Mouse (Mus musculus) hindbrain, embryonic 10.5 days (tissue): ENCODE measurements around the gene Papola. TPM values are rescaled to one million over a fixed set of nuclear protein-coding genes. Genes with fewer than 3 reads are reported as not detected.

Source experiments
- DNase-seq: peaks from one replicate; pipeline ENCODE4 v3.0.0-alpha.2; 2017; ENCODE audit warnings: low spot score
- H3K27ac ChIP-seq: fragments of 300-500 bp; sonication (generic); 2 replicates; pipeline ENCODE4 v1.5.1; 2016; ENCODE audit warnings: mild to moderate bottlenecking, moderate library complexity
- H3K27me3 ChIP-seq: fragments of 300-500 bp; sonication (generic); 2 replicates; pipeline ENCODE4 v1.6.1; 2016; ENCODE audit warnings: mild to moderate bottlenecking; ENCODE audit not compliant: poor library complexity, insufficient read depth, severe bottlenecking
- H3K36me3 ChIP-seq: fragments of 300-500 bp; sonication (generic); 2 replicates; pipeline ENCODE4 v1.6.1; 2016; ENCODE audit warnings: mild to moderate bottlenecking, moderate library complexity
- H3K4me1 ChIP-seq: fragments of 300-500 bp; sonication (generic); replicated peaks from 2 replicates; pipeline ENCODE4 v1.6.1; 2016; ENCODE audit warnings: mild to moderate bottlenecking
- H3K4me3 ChIP-seq: fragments of 300-500 bp; sonication (generic); 2 replicates; pipeline ENCODE4 v1.5.1; 2016; ENCODE audit warnings: mild to moderate bottlenecking, moderate library complexity
- H3K9me3 ChIP-seq: fragments of 300-500 bp; sonication (generic); 2 replicates; pipeline ENCODE4 v1.6.1; 2016; ENCODE audit warnings: mild to moderate bottlenecking, moderate library complexity
- WGBS: fragments of 180-500 bp; shearing (Covaris S2); methylation state at CpG from one replicate; pipeline ENCODE4 v1.1.7; 2016; 5-methylcytosine and 5-hydroxymethylcytosine counted together
- polyA plus RNA-seq: library from polyadenylated mRNA; unstranded; fragments of >200 nt; fragmentation: Nextera tagmentation; extraction: Ambion mirVana; gene quantifications from 2 replicates; pipeline ENCODE4 v1.2.1, GENCODE M21; 2016

Gene Papola
- polyA plus RNA-seq, 1 experiment from 2014 or later: 268 TPM

- Histone ChIP-seq H3K4me3 (no peak overlapping the region), H3K9me3 (peaks cover 14% of the 10 kb centered on the region), H3K27ac (no peak overlapping the region), H3K27me3 (peaks cover 37% of the 10 kb centered on the region), H3K36me3 (no peaks in the 10 kb centered on the region), H3K4me1 (peaks cover 25% of the 10 kb centered on the region)
- DNase-seq: no peak
- WGBS: 83% methylated on average over 13 of the region's 13 CpGs
Observed at GRCm38 (mm10) chr12:105876931-105877330, 92.4 kb downstream of the Papola start.

DNA sequence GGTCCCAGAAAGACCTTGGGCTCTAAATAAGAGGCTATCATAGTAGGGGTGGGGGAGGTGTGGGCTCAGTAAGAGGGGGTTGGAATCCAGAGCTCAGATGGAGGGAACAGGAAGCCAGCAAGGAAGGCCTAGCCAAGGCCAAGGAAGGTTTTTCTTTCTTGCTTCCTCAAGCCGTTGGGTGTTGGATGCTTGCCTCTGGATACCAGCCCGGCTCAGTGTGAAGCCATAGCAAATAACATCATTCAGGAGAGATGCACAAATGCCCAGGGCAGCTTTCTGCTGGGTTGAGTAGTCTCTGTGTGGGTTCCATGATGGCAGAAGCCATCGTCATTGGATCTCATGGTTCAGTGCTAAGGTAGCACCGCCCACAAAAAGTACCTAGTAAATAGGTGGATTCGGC lies 94.3 kb downstream of the Papola start:
- WGBS: 94% methylated on average over 5 of the region's 5 CpGs
- Histone ChIP-seq H3K9me3 (peaks cover 14% of the 10 kb centered on the region), H3K4me1 (peaks cover 25% of the 10 kb centered on the region), H3K27me3 (peaks cover 32% of the 10 kb centered on the region), H3K36me3 (no peaks in the 10 kb centered on the region), H3K4me3 (no peak overlapping the region), H3K27ac (no peak overlapping the region)
- DNase-seq: no peak

- peaks cover 12% of the 10 kb centered on the region; the same call in 1 of the 2 replicates for H3K27me3 ChIP-seq
- WGBS: 85% methylated on average over 12 of the region's 12 CpGs
- no peaks in the 10 kb centered on the region for H3K36me3 ChIP-seq
- no peak overlapping the region for H3K4me3 ChIP-seq
- DNase-seq: no peak
- H3K27ac ChIP-seq: no peak overlapping the region
- H3K9me3 ChIP-seq: peaks cover 13% of the 10 kb centered on the region
- H3K4me1 ChIP-seq: peaks cover 4% of the 10 kb centered on the region; the same call in 1 of the 2 replicates
Observed at GRCm38 (mm10) chr12:105883799-105884514, 99.5 kb downstream of the Papola start.

GRCm38 (mm10) chr12:105884515-105885323 lies 100.2 kb downstream of the Papola start:
- Histone ChIP-seq H3K4me3 (no peak overlapping the region), H3K4me1 (peaks cover 4% of the 10 kb centered on the region; the same call in 1 of the 2 replicates), H3K9me3 (peaks cover 5% of the 10 kb centered on the region; the same call in 1 of the 2 replicates), H3K27ac (no peak overlapping the region), H3K27me3 (peaks cover 12% of the 10 kb centered on the region; the same call in 1 of the 2 replicates), H3K36me3 (no peaks in the 10 kb centered on the region)
- 48% methylated on average over 22 of the region's 22 CpGs for WGBS
- no peak for DNase-seq

Other genes starting within 250 kb of the Papola start
- gene Bdkrb2, start 221.5 kb upstream of the Papola start, polyA plus RNA-seq: 0.61 and 0.64 TPM in 2 replicates
- gene Bdkrb1, start 181.6 kb upstream of the Papola start, polyA plus RNA-seq: 0.12 TPM in 2 replicates
- gene Gskip, start 99.9 kb upstream of the Papola start, polyA plus RNA-seq: 40.5 and 40.6 TPM in 2 replicates
- gene Atg2b, start 99.5 kb upstream of the Papola start, polyA plus RNA-seq: 10.7 and 11.4 TPM in 2 replicates
- 1.1 and 2.1 TPM in 2 replicates for gene Ak7, start 78.7 kb upstream of the Papola start, polyA plus RNA-seq
- gene Vrk1, start 225.5 kb downstream of the Papola start, polyA plus RNA-seq: 81.7 and 109 TPM in 2 replicates